Mouse (Mus musculus): ENCODE measurements around the gene Ppl. TPM values are rescaled to one million over a fixed set of nuclear protein-coding genes. Genes with fewer than 3 reads are reported as not detected.

The Ppl gene
- total RNA-seq, 2 experiments from 2014 or later = 1.3 to 1.6 TPM

DNA sequence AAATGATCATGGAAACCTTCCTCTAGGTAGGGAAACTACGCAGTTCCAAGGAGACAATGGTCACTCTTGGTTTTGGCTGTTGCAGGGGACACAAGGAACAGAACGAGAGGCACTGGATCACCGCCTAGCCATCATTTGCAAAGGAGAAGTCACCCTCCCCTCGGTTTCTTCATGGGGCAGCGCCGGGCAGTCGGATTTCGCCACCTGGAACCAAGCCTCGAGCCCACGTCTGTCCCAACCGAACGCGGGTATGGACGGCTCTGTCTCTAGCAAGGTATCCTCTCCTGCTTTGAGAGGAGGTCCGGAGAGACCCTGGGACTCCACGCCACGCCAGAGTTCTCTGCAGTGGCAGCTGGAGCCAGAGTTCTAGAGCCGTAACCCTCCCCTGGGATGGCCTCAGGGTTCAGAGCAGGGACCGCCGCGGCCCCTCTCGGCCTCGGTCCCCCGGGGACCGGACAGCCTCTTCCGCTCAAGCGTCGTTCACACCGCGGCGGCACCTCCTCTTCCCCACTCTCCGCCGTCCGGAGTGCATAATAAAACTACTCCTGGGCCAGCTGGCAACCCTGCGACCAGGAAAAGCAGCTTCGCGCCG is 82.9 kb downstream of the Ppl start:
- DNase-seq (ENCODE audit: extremely low spot score in 1 of 2, low spot score in 1 of 2) = no peak

GRCm38 (mm10) chr16:5045322-5045721 is 86.9 kb downstream of the Ppl start:
- DNase-seq (ENCODE audit: extremely low spot score in 1 of 2, low spot score in 1 of 2) = no peak

- no peak for DNase-seq (ENCODE audit: extremely low spot score in 1 of 2, low spot score in 1 of 2)
These were observed 95.5 kb downstream of the Ppl start for GRCm38 (mm10) chr16:5036649-5037234.

Other genes starting within 250 kb of the Ppl start
- 100 to 1,000 TPM; 219 to 221 TPM for gene Mgrn1, start 246.2 kb downstream of the Ppl start, total RNA-seq (2021)
- 10 to 100 TPM; 68.8 to 78.4 TPM for gene Nudt16l1, start 193.7 kb downstream of the Ppl start, total RNA-seq (2021)
- gene Anks3, start 168.2 kb downstream of the Ppl start, total RNA-seq (2021) = 10 to 100 TPM; 59.7 to 74.3 TPM
- gene Sept12, start 134.6 kb downstream of the Ppl start, total RNA-seq (2021) = not detected
- gene Smim22, start 125.1 kb downstream of the Ppl start, total RNA-seq (2021) = not detected
- 100 to 1,000 TPM; 361 to 407 TPM for gene Rogdi, start 118.9 kb downstream of the Ppl start, total RNA-seq (2021)
- gene Glyr1, start 82.6 kb downstream of the Ppl start, total RNA-seq (2021) = 100 to 1,000 TPM; 135 to 138 TPM
- gene Ubn1, start 82.4 kb downstream of the Ppl start, total RNA-seq (2021) = 10 to 100 TPM; 41.4 to 42.1 TPM
- 1 to 10 TPM; 5.8 to 6.7 TPM for gene Sec14l5, start 14.7 kb upstream of the Ppl start, total RNA-seq (2021)
- gene Nagpa, start 71.6 kb upstream of the Ppl start, total RNA-seq (2021) = 10 to 100 TPM in 1 of 2 experiments, 1 to 10 TPM in 1; 9.7 to 12.9 TPM
- gene AU021092, start 89.9 kb upstream of the Ppl start, total RNA-seq (2021) = 1 to 10 TPM; 4.8 to 5.9 TPM
- gene Alg1, start 101.2 kb upstream of the Ppl start, total RNA-seq (2021) = 10 to 100 TPM; 27.1 to 31.7 TPM
- gene Eef2kmt, start 123.6 kb upstream of the Ppl start, total RNA-seq (2021) = 1 to 10 TPM; 3.3 to 5.6 TPM